In the genomic region with DNA sequence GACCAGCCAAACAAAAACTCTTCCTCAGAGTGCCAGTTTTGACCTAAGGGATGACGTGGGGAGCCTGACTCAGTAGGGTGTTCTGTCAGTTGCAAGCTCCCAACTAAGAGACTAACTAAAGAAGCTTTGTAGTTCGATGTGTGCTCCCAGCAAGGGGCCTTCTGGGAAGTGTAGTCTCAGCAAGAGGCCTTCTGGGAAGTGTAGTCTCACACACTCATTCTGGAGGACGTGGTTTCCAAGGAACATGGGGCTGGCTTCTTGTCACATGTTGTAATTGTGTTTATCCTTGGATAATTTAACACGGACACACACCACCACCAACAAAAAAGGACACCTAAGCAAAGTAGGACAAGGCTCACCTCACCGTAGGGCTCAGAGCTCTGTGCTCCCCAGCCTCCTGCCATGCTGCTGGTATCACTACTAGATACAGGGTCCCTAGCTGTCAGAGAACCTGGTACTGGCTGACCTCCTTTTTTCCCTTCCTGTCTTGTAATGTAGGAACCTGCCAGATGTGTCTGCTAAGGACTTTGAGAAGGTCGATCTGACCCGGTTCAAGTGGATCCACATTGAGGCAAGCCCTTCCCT, we compare ENCODE assay signal across 8 mouse cellular contexts. TPM values are rescaled to one million over a fixed set of nuclear protein-coding genes. Genes with fewer than 3 reads are reported as not detected.
A peak's percentile ranks its signal among the peaks of the same experiment; 100 is the strongest.
DNase-seq lines count a peak whose midpoint lies in the region; ATAC-seq and TF ChIP-seq lines count a peak whose summit lies in the region.

No protein-coding gene starts in this region.

- H3K36me3 ChIP-seq in limb, embryonic 12.5 days = no peaks in the 10 kb centered on the region
- H3K36me3 ChIP-seq in neural tube, embryonic 15.5 days = peaks cover 4% of the 10 kb centered on the region; the same call in 1 of the 2 replicates

- H3K27ac ChIP-seq in limb, embryonic 12.5 days = no peak overlapping the region
- H3K27ac ChIP-seq in neural tube, embryonic 15.5 days (replicated peaks) = no peak overlapping the region

- no peak overlapping the region for H3K4me3 ChIP-seq in limb, embryonic 12.5 days (replicated peaks)
- peak overlapping the region; percentile 10; the same call in 1 of the 2 replicates for H3K4me3 ChIP-seq in neural tube, embryonic 15.5 days (replicated peaks)

- no peaks in the 10 kb centered on the region for H3K9me3 ChIP-seq in limb, embryonic 12.5 days
- H3K9me3 ChIP-seq in neural tube, embryonic 15.5 days (replicated peaks) = no peaks in the 10 kb centered on the region

- H3K27me3 ChIP-seq in limb, embryonic 12.5 days = no peaks in the 10 kb centered on the region
- no peaks in the 10 kb centered on the region for H3K27me3 ChIP-seq in neural tube, embryonic 15.5 days (replicated peaks)

- DNase-seq in kidney, adult 11 months = peak; percentile 47
- DNase-seq in kidney, adult 18-20 months = no peak
- peak; percentile 74 for DNase-seq in brain, embryonic 14.5 days (ENCODE audit: low read depth)
- DNase-seq in heart, postnatal 4 days = peak; percentile 27
- no peak for DNase-seq in ovary, postnatal 10 days (ENCODE audit: low spot score)
- no peak for DNase-seq in gastrocnemius, postnatal 4 days (ENCODE audit: low spot score in 2 of 2)

- no peak; the same call in 1 of the 2 replicates for ATAC-seq in limb, embryonic 12.5 days (ENCODE audit: insufficient number of reproducible peaks, insufficient read depth, low FRiP score, low TSS enrichment, low read depth)
- peak; percentile 77 for ATAC-seq in neural tube, embryonic 15.5 days (ENCODE audit: low FRiP score)

- 43% methylated on average over 7 of the region's 7 CpGs for WGBS in limb, embryonic 12.5 days
- 41% methylated on average over 7 of the region's 7 CpGs for WGBS in neural tube, embryonic 15.5 days

- H3K9ac ChIP-seq in limb, embryonic 12.5 days (replicated peaks) = no peak overlapping the region
- H3K9ac ChIP-seq in neural tube, embryonic 15.5 days (replicated peaks) = peak overlapping the region; percentile 20; the same call in 1 of the 2 replicates

- TF ChIP-seq POLR2A in brain, embryonic 14.5 days (IDR thresholded peaks at IDR 0.05; ENCODE audit: borderline replicate concordance, extremely low read depth, insufficient read depth, insufficient read length, poor library complexity, severe bottlenecking) = no peak

- peaks cover 5% of the 10 kb centered on the region for H3K4me1 ChIP-seq in limb, embryonic 12.5 days (replicated peaks)
- 0 out of 2 replicates have a peak, but pooled peaks cover 8% of the 10 kb centered on the region for H3K4me1 ChIP-seq in neural tube, embryonic 15.5 days

- no peak for TF ChIP-seq CTCF in brain, embryonic 14.5 days (IDR thresholded peaks at IDR 0.05; ENCODE audit: borderline replicate concordance, extremely low read depth, insufficient read depth, insufficient read length)

- peak overlapping the region; percentile 31; the same call in 1 of the 2 replicates for H3K4me2 ChIP-seq in limb, embryonic 12.5 days
- peak overlapping the region; percentile 46 for H3K4me2 ChIP-seq in neural tube, embryonic 15.5 days

RNA-seq across cellular contexts. Expression of a gene that starts 6.8 kb away (rescaled TPM):
- polyA plus RNA-seq in brain, embryonic 14.5 days (2012; rRNA removed) = 7.9 and 8.5 TPM in 2 replicates
- 1 to 10 TPM; 6.4 to 9.2 TPM for total RNA-seq in heart, postnatal 4 days (2021)
- 11.7 and 14.6 TPM in 2 replicates for polyA plus RNA-seq in limb, embryonic 12.5 days (2016; fragmentation: Nextera tagmentation; extraction: Ambion mirVana)
- polyA plus RNA-seq in neural tube, embryonic 15.5 days (2015; fragmentation: Nextera tagmentation; extraction: Ambion mirVana) = 12.7 and 17.0 TPM in 2 replicates
- 10 to 100 TPM; 26.7 to 29.8 TPM for total RNA-seq in gastrocnemius, postnatal 4 days (2021)

RNA-seq across cellular contexts. Expression of a gene that starts 14.8 kb away (rescaled TPM):
- polyA plus RNA-seq in brain, embryonic 14.5 days (2012; rRNA removed) = 12.8 and 23.0 TPM in 2 replicates
- 10 to 100 TPM; 83.4 to 93.2 TPM for total RNA-seq in heart, postnatal 4 days (2021)
- 221 and 225 TPM in 2 replicates for polyA plus RNA-seq in limb, embryonic 12.5 days (2016; fragmentation: Nextera tagmentation; extraction: Ambion mirVana)
- polyA plus RNA-seq in neural tube, embryonic 15.5 days (2015; fragmentation: Nextera tagmentation; extraction: Ambion mirVana) = 24.5 and 52.1 TPM in 2 replicates
- 100 to 1,000 TPM in 1 of 2 experiments, 10 to 100 TPM in 1; 86.8 to 104 TPM for total RNA-seq in gastrocnemius, postnatal 4 days (2021)

RNA-seq across cellular contexts. Expression of a gene that starts 17.4 kb away (rescaled TPM):
- 27.4 and 34.4 TPM in 2 replicates for polyA plus RNA-seq in brain, embryonic 14.5 days (2012; rRNA removed)
- total RNA-seq in heart, postnatal 4 days (2021) = under 1 TPM; 0.67 to 0.77 TPM
- 4.1 and 4.4 TPM in 2 replicates for polyA plus RNA-seq in limb, embryonic 12.5 days (2016; fragmentation: Nextera tagmentation; extraction: Ambion mirVana)
- polyA plus RNA-seq in neural tube, embryonic 15.5 days (2015; fragmentation: Nextera tagmentation; extraction: Ambion mirVana) = 68.9 and 80.2 TPM in 2 replicates
- total RNA-seq in gastrocnemius, postnatal 4 days (2021) = 1 to 10 TPM; 9.5 to 10.0 TPM

RNA-seq across cellular contexts. Expression of a gene that starts 20.4 kb away (rescaled TPM):
- polyA plus RNA-seq in brain, embryonic 14.5 days (2012; rRNA removed) = 162 and 256 TPM in 2 replicates
- 100 to 1,000 TPM; 170 TPM for total RNA-seq in heart, postnatal 4 days (2021)
- 351 and 355 TPM in 2 replicates for polyA plus RNA-seq in limb, embryonic 12.5 days (2016; fragmentation: Nextera tagmentation; extraction: Ambion mirVana)
- polyA plus RNA-seq in neural tube, embryonic 15.5 days (2015; fragmentation: Nextera tagmentation; extraction: Ambion mirVana) = 244 and 282 TPM in 2 replicates
- 100 to 1,000 TPM; 171 to 194 TPM for total RNA-seq in gastrocnemius, postnatal 4 days (2021)

RNA-seq across cellular contexts. Expression of a gene that starts 32.1 kb away (rescaled TPM):
- 178 and 250 TPM in 2 replicates for polyA plus RNA-seq in brain, embryonic 14.5 days (2012; rRNA removed)
- 10 to 100 TPM; 62.3 to 68.4 TPM for total RNA-seq in heart, postnatal 4 days (2021)
- polyA plus RNA-seq in limb, embryonic 12.5 days (2016; fragmentation: Nextera tagmentation; extraction: Ambion mirVana) = 132 and 133 TPM in 2 replicates
- polyA plus RNA-seq in neural tube, embryonic 15.5 days (2015; fragmentation: Nextera tagmentation; extraction: Ambion mirVana) = 124 and 125 TPM in 2 replicates
- 10 to 100 TPM; 97.3 to 99.7 TPM for total RNA-seq in gastrocnemius, postnatal 4 days (2021)

Comparison
In these comparisons a context has a peak if more than half of its experiments do, and no peak if none do; other contexts are left out.
1. DNase-seq: peak in kidney, adult 11 months (single experiment), brain, embryonic 14.5 days (single experiment) and heart, postnatal 4 days (single experiment); none in kidney, adult 18-20 months (single experiment), ovary, postnatal 10 days (single experiment) and gastrocnemius, postnatal 4 days (0 of 2).